Mouse (Mus musculus) lung, embryonic 14.5 days (tissue): ENCODE results near the gene Il1rapl2. TPM values are rescaled to one million over a fixed set of nuclear protein-coding genes. Genes with fewer than 3 reads are reported as not detected.

Experiments used
- ATAC-seq: fragments of 200-750 bp; cut with Nextera tagmentation; 2 replicates; pipeline ENCODE4 v1.8.0; 2017; ENCODE audit warnings: mild to moderate bottlenecking, moderate TSS enrichment, moderate library complexity; ENCODE audit not compliant: insufficient read depth
- DNase-seq: peaks from one replicate; pipeline ENCODE4 v3.0.0-alpha.2; 2015
- H3K27ac ChIP-seq: fragments of 300-500 bp; sonication (generic); 2 replicates; pipeline ENCODE4 v1.5.1; 2014; ENCODE audit warnings: low read depth, mild to moderate bottlenecking, moderate library complexity
- H3K27me3 ChIP-seq: fragments of 300-500 bp; sonication (generic); 2 replicates; pipeline ENCODE4 v1.6.1; 2014; ENCODE audit warnings: low read length, control low read depth; ENCODE audit not compliant: insufficient read depth
- H3K36me3 ChIP-seq: fragments of 300-500 bp; sonication (generic); 2 replicates; pipeline ENCODE4 v1.6.1; 2014; ENCODE audit warnings: control low read depth; ENCODE audit not compliant: insufficient read depth
- H3K4me1 ChIP-seq: fragments of 300-500 bp; sonication (generic); 2 replicates; pipeline ENCODE4 v1.6.1; 2014; ENCODE audit warnings: antibody characterized with exemption, control low read depth; ENCODE audit not compliant: insufficient read depth
- H3K4me2 ChIP-seq: fragments of 300-500 bp; sonication (generic); 2 replicates; pipeline ENCODE4 v1.6.1; 2014; ENCODE audit warnings: mild to moderate bottlenecking
- H3K4me3 ChIP-seq: fragments of 300-500 bp; sonication (generic); 2 replicates; pipeline ENCODE4 v1.5.1; 2014; ENCODE audit warnings: low read depth, low read length
- H3K9ac ChIP-seq: fragments of 300-500 bp; sonication (generic); 2 replicates; pipeline ENCODE4 v1.6.1; 2014
- H3K9me3 ChIP-seq: fragments of 300-500 bp; sonication (generic); 2 replicates; pipeline ENCODE4 v1.6.1; 2016; ENCODE audit warnings: low read depth, low read length, control low read depth
- CTCF ChIP-seq: IDR thresholded peaks from 2 replicates; pipeline ENCODE4 v1.5.1; 2016; ENCODE audit warnings: antibody characterized with exemption, low read depth
- WGBS: fragments of 180-500 bp; shearing (Covaris S2); extraction: QIAGEN DNeasy Blood & Tissue Kit; methylation state at CpG from one replicate; pipeline ENCODE4 v1.1.7; 2014; 5-methylcytosine and 5-hydroxymethylcytosine counted together
- polyA plus RNA-seq: library from polyadenylated mRNA; unstranded; fragments of >200 nt; fragmentation: Nextera tagmentation; extraction: Ambion mirVana; gene quantifications from 2 replicates; pipeline ENCODE4 v1.2.1, GENCODE M21; 2014

Il1rapl2 gene
- polyA plus RNA-seq, 1 experiment from 2014 or later = not detected

DNA sequence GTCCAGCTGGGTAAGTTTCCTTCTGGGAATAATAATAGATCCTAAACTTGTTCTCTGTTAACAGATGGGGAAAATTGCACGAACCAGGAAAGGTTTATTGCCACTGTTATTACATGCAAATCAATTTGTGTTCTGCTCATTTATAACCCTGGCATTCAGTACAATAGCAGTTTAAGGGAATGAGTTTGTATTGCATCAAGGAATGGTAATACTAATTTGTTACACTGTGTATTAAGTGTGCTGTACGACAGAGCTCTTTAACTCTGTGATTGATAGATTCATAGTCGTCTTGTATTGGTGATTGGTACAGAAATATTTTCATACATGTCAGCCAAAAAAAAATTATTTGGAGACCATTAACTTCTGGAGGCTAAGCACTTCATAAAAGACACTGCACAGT is 934.6 kb downstream of the Il1rapl2 start:
- ATAC-seq (no peak), DNase-seq (no peak)
- no peak overlapping the region for H3K27ac ChIP-seq
- 59% methylated on average over 3 of the region's 3 CpGs for WGBS
- H3K4me2 ChIP-seq = no peak overlapping the region
- no peak for TF ChIP-seq CTCF
- no peaks in the 10 kb centered on the region for H3K4me1 ChIP-seq
- H3K4me3 ChIP-seq = no peak overlapping the region
- H3K36me3 ChIP-seq = no peaks in the 10 kb centered on the region
- no peaks in the 10 kb centered on the region for H3K9me3 ChIP-seq
- H3K9ac ChIP-seq = no peak overlapping the region
- H3K27me3 ChIP-seq = no peaks in the 10 kb centered on the region

DNA sequence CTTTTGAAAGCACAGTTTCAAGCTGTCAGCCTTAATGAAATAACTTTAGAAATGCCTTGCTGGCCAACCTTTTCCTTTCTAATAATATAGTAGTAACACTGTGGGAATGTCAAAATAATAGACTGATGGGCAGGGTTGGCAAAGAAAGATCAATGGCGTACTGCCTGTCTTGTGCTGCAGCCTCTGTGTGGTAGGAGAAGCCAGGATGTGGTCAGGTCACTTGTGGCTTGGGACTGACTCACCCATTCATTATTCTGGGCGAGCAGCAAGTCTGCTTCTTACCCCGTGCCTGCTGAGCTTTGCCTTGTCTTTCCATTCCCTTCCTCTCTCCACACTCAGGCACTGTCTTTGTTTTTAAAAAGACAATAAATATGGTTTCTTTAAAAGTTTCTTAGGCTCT is 1049.7 kb downstream of the Il1rapl2 start:
- Histone ChIP-seq H3K9ac (no peak overlapping the region), H3K4me1 (no peaks in the 10 kb centered on the region), H3K27me3 (no peaks in the 10 kb centered on the region), H3K4me3 (no peak overlapping the region), H3K4me2 (no peak overlapping the region), H3K9me3 (no peaks in the 10 kb centered on the region), H3K36me3 (no peaks in the 10 kb centered on the region), H3K27ac (no peak overlapping the region)
- no peak for TF ChIP-seq CTCF
- no peak for DNase-seq
- ATAC-seq = no peak
- 73% methylated on average over 3 of the region's 3 CpGs for WGBS

DNA sequence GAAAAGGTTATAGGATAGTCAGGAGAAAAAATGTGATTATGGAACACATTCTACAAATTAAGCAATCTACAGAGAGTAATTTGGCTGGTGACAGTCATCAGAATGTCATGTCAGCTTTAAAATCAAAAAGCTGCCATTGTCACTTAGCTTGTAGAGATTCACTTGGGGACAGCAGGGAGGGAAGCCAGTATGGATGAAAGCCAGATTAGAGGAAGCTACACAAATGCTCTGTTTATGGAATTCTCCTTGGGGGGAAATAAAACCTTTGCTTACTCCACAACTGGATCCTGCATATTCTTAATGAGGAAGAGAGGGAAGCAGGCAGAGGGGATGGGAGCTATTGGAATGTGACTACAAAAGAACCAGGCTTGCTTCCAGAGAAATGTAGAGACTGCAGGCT is 1054.9 kb downstream of the Il1rapl2 start:
- DNase-seq (peak; percentile 0), ATAC-seq (no peak)
- Histone ChIP-seq H3K4me1 (no peaks in the 10 kb centered on the region), H3K4me3 (no peak overlapping the region), H3K27me3 (no peaks in the 10 kb centered on the region), H3K9me3 (no peaks in the 10 kb centered on the region), H3K9ac (no peak overlapping the region), H3K36me3 (no peaks in the 10 kb centered on the region), H3K27ac (no peak overlapping the region), H3K4me2 (no peak overlapping the region)
- no peak for TF ChIP-seq CTCF

DNA sequence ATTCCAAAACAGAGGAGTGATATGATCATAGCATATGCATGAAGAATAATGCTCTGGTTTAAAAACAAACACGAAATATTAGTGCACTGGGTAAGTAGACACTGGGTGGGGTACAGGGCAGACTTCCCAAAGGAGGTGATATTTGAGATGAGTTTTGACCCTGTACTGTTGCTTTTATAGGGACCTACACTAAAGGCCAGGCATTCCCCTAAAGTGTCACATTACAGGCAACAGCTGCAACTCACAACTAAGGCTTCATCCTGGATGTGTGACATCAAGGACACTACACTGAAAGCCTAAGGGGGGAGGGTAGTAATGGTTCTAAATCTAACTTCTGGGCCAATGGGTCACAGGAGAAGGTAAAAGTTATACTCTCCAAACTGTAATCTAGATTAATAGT is 1152.0 kb downstream of the Il1rapl2 start:
- Histone ChIP-seq H3K9ac (no peak overlapping the region), H3K4me2 (no peak overlapping the region), H3K27ac (no peak overlapping the region), H3K27me3 (no peaks in the 10 kb centered on the region), H3K4me3 (no peak overlapping the region), H3K4me1 (no peaks in the 10 kb centered on the region), H3K36me3 (no peaks in the 10 kb centered on the region), H3K9me3 (no peaks in the 10 kb centered on the region)
- 14% methylated on average over 1 of the region's 1 CpGs for WGBS
- TF ChIP-seq CTCF = no peak
- DNase-seq (peak; percentile 10), ATAC-seq (no peak; the same call in 1 of the 2 replicates)

DNA sequence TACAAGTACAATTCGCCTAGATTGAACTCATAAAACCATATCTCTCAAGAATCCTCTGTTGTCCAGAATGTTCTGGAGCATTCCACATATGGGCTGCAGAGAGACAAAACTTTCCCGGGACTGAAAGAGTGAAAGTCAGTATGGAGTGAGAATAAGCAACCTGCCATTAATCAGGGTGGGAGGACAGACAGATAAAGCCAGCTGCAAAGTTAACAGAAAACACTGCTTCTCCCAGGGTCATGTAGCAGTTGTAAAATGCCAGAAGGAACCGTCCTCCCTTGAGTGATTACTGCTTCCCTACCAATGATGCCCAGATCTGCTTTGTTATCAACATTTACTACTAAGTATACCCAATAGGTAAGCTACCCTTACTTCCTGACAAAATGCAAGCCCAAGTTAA is 1230.5 kb downstream of the Il1rapl2 start:
- no peaks in the 10 kb centered on the region for H3K4me1 ChIP-seq
- DNase-seq = no peak
- ATAC-seq = no peak

DNA sequence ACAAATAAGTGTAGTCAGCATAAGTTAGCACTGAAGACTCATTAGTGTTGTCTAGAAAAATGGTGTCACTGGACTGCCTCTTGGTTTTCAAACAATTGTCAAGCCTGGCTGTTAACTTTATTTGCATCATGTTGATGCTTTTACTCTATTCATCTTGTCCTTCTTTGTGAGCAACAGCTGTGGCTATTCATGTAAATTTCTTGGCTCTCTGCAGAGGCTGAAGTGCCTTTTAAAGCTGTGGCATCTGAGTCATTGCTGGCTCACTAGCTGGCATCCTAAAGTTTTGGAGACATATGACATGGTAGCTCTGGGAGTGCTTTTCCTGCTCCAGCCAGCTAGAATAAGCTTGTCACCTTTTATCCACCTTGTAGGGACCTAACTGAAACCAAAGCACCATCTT is 1261.5 kb downstream of the Il1rapl2 start:
- Histone ChIP-seq H3K4me1 (no peaks in the 10 kb centered on the region), H3K9me3 (no peaks in the 10 kb centered on the region), H3K9ac (no peak overlapping the region), H3K27ac (no peak overlapping the region), H3K4me2 (no peak overlapping the region), H3K27me3 (no peaks in the 10 kb centered on the region), H3K4me3 (no peak overlapping the region), H3K36me3 (no peaks in the 10 kb centered on the region)
- TF ChIP-seq CTCF = no peak
- no peak for DNase-seq
- ATAC-seq = no peak

More for the DNA sequence above, 1230.5 kb downstream of the Il1rapl2 start:
- 38% methylated on average over 3 of the region's 3 CpGs for WGBS
- H3K4me2 ChIP-seq = no peak overlapping the region
- no peak overlapping the region for H3K27ac ChIP-seq
- no peak overlapping the region for H3K9ac ChIP-seq
- no peak for TF ChIP-seq CTCF
- no peaks in the 10 kb centered on the region for H3K36me3 ChIP-seq
- H3K4me3 ChIP-seq = no peak overlapping the region
- no peaks in the 10 kb centered on the region for H3K27me3 ChIP-seq
- H3K9me3 ChIP-seq = no peaks in the 10 kb centered on the region

DNA sequence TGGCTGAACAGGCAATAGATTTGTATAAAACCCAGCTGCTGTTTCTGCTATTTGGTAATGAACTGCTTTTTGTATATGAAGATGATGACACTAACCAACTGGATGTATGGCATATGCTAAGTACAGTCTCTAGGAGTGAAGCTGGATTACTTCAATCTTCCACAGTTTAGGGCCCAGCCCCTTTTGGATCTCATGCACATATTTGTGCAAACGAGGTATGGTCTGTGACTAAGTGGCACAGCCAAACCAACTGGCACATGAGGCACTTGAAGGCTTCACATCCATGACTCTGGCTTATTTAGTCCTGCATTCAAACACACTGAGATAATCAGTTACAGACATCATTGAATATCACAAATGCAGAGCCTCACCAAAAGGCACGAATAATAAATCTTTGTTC is 1263.5 kb downstream of the Il1rapl2 start:
- Histone ChIP-seq H3K36me3 (no peaks in the 10 kb centered on the region), H3K9me3 (no peaks in the 10 kb centered on the region), H3K4me2 (no peak overlapping the region), H3K9ac (no peak overlapping the region), H3K4me3 (no peak overlapping the region), H3K27me3 (no peaks in the 10 kb centered on the region), H3K27ac (no peak overlapping the region), H3K4me1 (no peaks in the 10 kb centered on the region)
- no peak for DNase-seq
- WGBS = 48% methylated on average over 2 of the region's 2 CpGs
- TF ChIP-seq CTCF = no peak
- ATAC-seq = no peak

DNA sequence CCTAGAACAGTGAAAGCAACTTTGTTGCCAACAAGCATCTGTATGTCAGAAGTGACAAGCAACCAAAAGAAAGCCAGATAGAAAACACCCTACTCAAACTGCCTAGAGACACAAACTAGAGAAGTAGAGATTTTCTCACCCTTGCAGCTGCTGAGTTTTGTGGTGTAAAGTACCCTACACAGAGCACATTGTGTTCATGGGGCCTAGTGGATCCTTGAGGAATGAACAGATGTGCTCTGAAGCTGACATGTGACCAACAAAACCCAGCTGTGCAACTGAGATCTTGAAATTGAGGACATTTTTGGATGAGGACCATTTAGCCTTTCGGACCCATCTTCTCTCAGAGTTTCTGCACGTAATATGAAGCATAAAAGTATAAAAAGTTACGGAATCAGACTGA is 1268.0 kb downstream of the Il1rapl2 start:
- WGBS = 71% methylated on average over 3 of the region's 3 CpGs
- no peaks in the 10 kb centered on the region for H3K36me3 ChIP-seq
- DNase-seq = peak; percentile 61
- no peak overlapping the region for H3K4me3 ChIP-seq
- no peak overlapping the region for H3K9ac ChIP-seq
- no peak for TF ChIP-seq CTCF
- peak; percentile 78; the same call in 1 of the 2 replicates for ATAC-seq
- no peak overlapping the region for H3K27ac ChIP-seq
- no peak overlapping the region for H3K4me2 ChIP-seq
- no peaks in the 10 kb centered on the region for H3K9me3 ChIP-seq
- no peaks in the 10 kb centered on the region for H3K4me1 ChIP-seq
- H3K27me3 ChIP-seq = no peaks in the 10 kb centered on the region
